Mouse (Mus musculus) intestine, embryonic 15.5 days (tissue): Measurements from ENCODE around the gene Gm7358. TPM values are rescaled to one million over a fixed set of nuclear protein-coding genes. Genes with fewer than 3 reads are reported as not detected.
"Not testable (repeated sequence)": the region's sequence is repeated elsewhere in the genome, so short reads cannot be mapped to it uniquely, and the experiment has no call there.

Experiments
- ATAC-seq: fragments of 200-750 bp; cut with Nextera tagmentation; 2 replicates; pipeline ENCODE4 v1.8.0; 2017; ENCODE audit warnings: moderate TSS enrichment, moderate library complexity
- H3K27ac ChIP-seq: fragments of 300-500 bp; sonication (generic); 2 replicates; pipeline ENCODE4 v1.5.1; 2015; ENCODE audit warnings: mild to moderate bottlenecking, inconsistent platforms
- H3K27me3 ChIP-seq: fragments of 300-500 bp; sonication (generic); replicated peaks from 2 replicates; pipeline ENCODE4 v1.6.1; 2015; ENCODE audit warnings: inconsistent platforms
- H3K36me3 ChIP-seq: fragments of 300-500 bp; sonication (generic); 2 replicates; pipeline ENCODE4 v1.6.1; 2015; ENCODE audit warnings: inconsistent platforms
- H3K4me1 ChIP-seq: fragments of 300-500 bp; sonication (generic); replicated peaks from 2 replicates; pipeline ENCODE4 v1.6.1; 2015; ENCODE audit warnings: inconsistent platforms
- H3K4me2 ChIP-seq: fragments of 300-500 bp; sonication (generic); replicated peaks from 2 replicates; pipeline ENCODE4 v1.6.1; 2015; ENCODE audit warnings: mild to moderate bottlenecking, inconsistent platforms
- H3K4me3 ChIP-seq: fragments of 300-500 bp; sonication (generic); replicated peaks from 2 replicates; pipeline ENCODE4 v1.5.1; 2015; ENCODE audit warnings: inconsistent platforms
- H3K9ac ChIP-seq: fragments of 300-500 bp; sonication (generic); 2 replicates; pipeline ENCODE4 v1.6.1; 2015; ENCODE audit warnings: inconsistent platforms
- H3K9me3 ChIP-seq: fragments of 300-500 bp; sonication (generic); 2 replicates; pipeline ENCODE4 v1.6.1; 2016; ENCODE audit warnings: inconsistent platforms
- WGBS: fragments of 180-500 bp; shearing (Covaris S2); methylation state at CpG from one replicate; pipeline ENCODE4 v1.1.7; 2015; 5-methylcytosine and 5-hydroxymethylcytosine counted together
- polyA plus RNA-seq: library from polyadenylated mRNA; unstranded; fragments of >200 nt; fragmentation: Nextera tagmentation; extraction: Ambion mirVana; gene quantifications from 2 replicates; pipeline ENCODE4 v1.2.1, GENCODE M21; 2015

The Gm7358 gene
- not detected in 2 replicates for polyA plus RNA-seq

DNA sequence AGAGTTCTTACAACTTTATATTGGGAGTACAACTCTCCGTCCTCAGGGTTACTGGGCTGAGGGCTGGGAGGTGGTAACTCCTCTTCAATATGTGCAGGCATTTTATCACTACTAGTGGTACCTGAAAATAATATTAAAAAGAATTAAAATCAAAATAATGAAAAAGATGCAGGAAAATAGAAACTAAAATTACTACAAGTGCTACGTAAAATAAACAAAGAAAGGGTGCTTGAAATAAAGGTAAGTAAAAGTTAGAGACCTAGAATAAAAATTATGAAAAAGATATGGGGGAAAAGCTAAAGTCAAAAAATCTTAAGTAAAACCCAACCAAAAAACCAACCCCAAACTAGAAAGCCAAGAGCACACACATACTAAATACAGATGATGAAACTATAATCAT lies at the start of gene Gm7358:
Gene Gm7358 (minus strand): TSS at position 101 of the 400 bp plus-strand sequence.
- H3K4me1 ChIP-seq, ATAC-seq, H3K4me2 ChIP-seq, H3K27ac ChIP-seq, H3K27me3 ChIP-seq, H3K4me3 ChIP-seq, H3K9me3 ChIP-seq, H3K36me3 ChIP-seq, H3K9ac ChIP-seq: not testable (repeated sequence)
- 100% methylated on average over 1 of the region's 2 CpGs for WGBS

DNA sequence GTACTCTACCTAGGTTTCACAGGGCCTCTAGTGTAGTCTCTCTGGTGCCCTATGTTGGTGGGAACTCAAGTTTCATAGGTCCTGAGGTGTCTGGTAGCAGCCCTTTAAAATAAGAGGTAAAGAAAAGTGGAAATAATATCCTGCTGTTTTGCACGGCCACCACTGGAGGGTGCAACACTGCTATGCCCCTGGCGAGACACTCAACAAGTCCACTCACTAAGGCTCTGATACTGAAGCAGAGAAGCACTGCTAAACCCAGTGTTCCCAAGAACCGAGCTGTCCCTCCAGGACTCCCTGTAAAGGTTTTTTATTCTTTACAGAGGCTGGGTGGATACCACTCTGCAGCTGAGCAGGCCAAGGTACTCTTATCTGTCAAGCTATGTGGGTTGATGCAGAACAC lies 43.7 kb upstream of the Gm7358 start:
- not testable (repeated sequence) for H3K4me3 ChIP-seq, H3K4me2 ChIP-seq, ATAC-seq, H3K27ac ChIP-seq, H3K9me3 ChIP-seq, H3K27me3 ChIP-seq, H3K4me1 ChIP-seq, H3K36me3 ChIP-seq, H3K9ac ChIP-seq
- 20% methylated on average over 3 of the region's 3 CpGs for WGBS

GRCm38 (mm10) chr17:14101446-14101980 lies 42.2 kb upstream of the Gm7358 start:
- ATAC-seq, H3K27me3 ChIP-seq, H3K9me3 ChIP-seq, H3K4me3 ChIP-seq, H3K36me3 ChIP-seq, H3K27ac ChIP-seq, H3K9ac ChIP-seq, H3K4me1 ChIP-seq, H3K4me2 ChIP-seq: not testable (repeated sequence)
- 18% methylated on average over 1 of the region's 1 CpGs for WGBS

DNA sequence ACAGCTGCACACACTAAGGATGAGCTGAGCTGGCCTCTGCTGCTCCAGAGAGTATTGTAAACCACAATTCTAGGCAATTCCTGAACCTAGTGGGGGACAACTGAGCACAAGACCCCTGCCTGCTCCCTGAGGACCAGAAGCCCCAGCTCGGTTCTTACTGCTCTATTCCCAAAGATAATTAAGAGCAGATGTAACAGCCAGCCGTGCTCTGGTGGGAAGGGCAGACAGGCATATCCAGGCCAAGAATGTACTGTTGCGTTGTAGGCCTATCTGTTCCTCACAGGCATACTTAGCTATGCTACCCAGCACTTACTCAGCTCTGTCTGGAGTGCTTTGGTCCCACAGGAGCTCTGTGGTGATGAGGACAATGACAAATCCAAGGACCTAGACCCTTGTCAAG lies 40.6 kb upstream of the Gm7358 start:
- not testable (repeated sequence) for H3K9ac ChIP-seq, H3K9me3 ChIP-seq, ATAC-seq, H3K4me1 ChIP-seq, H3K4me2 ChIP-seq, H3K4me3 ChIP-seq, H3K27me3 ChIP-seq, H3K36me3 ChIP-seq, H3K27ac ChIP-seq
- 60% methylated on average over 3 of the region's 3 CpGs for WGBS

DNA sequence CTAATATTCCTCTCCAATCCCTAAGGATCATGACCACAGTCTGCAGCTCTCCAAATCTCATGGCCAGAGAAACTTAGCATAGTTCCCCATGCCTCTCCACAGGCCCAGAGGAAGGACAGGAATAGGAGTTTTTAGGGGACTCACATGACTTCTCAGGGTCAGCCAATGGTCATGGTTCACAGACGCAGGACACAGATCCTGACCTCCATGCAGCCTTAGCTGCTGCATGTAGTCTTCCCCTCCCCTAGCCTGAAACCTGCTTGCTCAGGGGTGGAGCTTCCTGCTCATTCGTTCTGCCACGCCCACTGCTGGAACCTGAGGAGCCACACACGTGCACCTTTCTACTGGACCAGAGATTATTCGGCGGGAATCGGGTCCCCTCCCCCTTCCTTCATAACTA lies 34.8 kb upstream of the Gm7358 start:
- H3K4me1 ChIP-seq, H3K36me3 ChIP-seq, H3K4me2 ChIP-seq, H3K9ac ChIP-seq, H3K27ac ChIP-seq, H3K27me3 ChIP-seq, H3K4me3 ChIP-seq, H3K9me3 ChIP-seq: not testable (repeated sequence)
- 34% methylated on average over 3 of the region's 7 CpGs for WGBS
- peak; percentile 61; the same call in 1 of the 2 replicates for ATAC-seq

- not testable (repeated sequence) for H3K27me3 ChIP-seq, H3K36me3 ChIP-seq, H3K4me3 ChIP-seq, H3K9me3 ChIP-seq, H3K27ac ChIP-seq, H3K9ac ChIP-seq, H3K4me1 ChIP-seq, H3K4me2 ChIP-seq, ATAC-seq
- WGBS, result 0% methylated on average over 1 of the region's 1 CpGs
These were observed 27.3 kb upstream of the Gm7358 start for GRCm38 (mm10) chr17:14086629-14087028.

DNA sequence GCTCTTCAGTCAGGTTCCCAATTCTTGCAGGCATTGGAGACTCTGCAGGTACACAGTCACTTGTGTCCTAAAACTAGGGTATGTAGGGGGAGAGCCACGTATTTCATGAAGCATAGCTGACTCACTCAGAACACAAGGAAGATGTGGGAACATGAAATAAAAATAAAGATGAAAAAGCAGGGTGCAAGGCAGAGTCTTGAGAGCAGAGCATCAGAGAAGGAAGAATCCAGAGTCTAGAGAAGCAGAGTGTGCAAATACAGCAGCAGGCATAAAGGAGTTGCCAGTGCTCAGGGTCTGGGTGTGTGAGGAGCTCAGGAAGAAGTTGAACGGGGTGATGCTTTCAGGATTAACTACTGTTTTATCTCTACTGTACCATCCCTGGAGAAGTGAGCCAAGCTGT lies 17.5 kb downstream of the Gm7358 start:
- ATAC-seq, H3K27me3 ChIP-seq, H3K4me1 ChIP-seq, H3K4me2 ChIP-seq, H3K4me3 ChIP-seq, H3K36me3 ChIP-seq, H3K9me3 ChIP-seq, H3K9ac ChIP-seq, H3K27ac ChIP-seq: not testable (repeated sequence)
- 61% methylated on average over 1 of the region's 2 CpGs for WGBS

DNA sequence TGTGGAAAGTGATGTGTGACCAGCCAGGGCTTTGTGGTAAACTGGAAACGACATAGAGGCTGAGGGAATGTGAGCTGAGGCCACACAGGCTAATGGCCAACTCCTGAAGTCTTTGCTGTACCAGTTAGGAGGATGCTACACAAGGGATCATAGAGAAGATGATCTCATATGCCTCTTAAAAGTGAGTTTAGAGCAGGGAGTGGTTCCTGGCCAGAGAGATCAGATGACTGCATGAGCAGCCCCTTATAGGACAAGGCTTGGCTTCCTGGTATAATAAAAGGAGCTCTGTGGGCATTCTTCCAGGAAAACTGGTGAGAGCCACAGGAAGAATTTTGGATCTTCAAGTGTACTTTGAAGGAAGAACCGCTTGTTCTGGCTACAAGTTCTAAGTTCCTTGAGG lies 22.3 kb downstream of the Gm7358 start:
- H3K4me3 ChIP-seq, H3K4me1 ChIP-seq, H3K27me3 ChIP-seq, H3K9ac ChIP-seq, H3K9me3 ChIP-seq, H3K4me2 ChIP-seq, H3K36me3 ChIP-seq, H3K27ac ChIP-seq: not testable (repeated sequence)
- peak; percentile 23; the same call in 1 of the 2 replicates for ATAC-seq
- 52% methylated on average over 1 of the region's 2 CpGs for WGBS

DNA sequence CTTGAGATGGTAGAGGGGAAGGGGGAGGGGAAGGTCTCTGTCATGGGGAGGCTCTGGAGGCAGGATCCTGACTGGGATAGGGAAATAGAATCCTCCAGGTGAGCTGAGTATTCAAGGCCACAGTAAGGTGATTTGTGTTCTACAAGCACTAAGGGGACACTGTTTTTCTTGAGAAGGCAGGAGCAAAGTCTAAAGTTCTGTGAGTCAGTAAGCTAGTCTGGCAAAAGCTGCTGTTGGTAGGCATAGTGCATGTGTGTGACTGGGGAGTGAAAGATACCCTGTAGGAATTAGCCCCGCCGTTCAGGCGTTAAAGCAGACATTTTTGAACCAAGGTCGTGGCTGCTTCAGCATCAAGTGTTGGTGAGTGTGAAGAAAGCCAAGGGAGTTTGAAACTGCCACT lies 23.2 kb downstream of the Gm7358 start:
- H3K36me3 ChIP-seq, H3K27ac ChIP-seq, H3K4me1 ChIP-seq, H3K4me2 ChIP-seq, H3K9me3 ChIP-seq, H3K9ac ChIP-seq, H3K4me3 ChIP-seq, H3K27me3 ChIP-seq: not testable (repeated sequence)
- ATAC-seq, result peak; percentile 82
- WGBS, result 86% methylated on average over 4 of the region's 4 CpGs

Other genes starting within 250 kb of the Gm7358 start
- gene Gm7168, start 111.2 kb downstream of the Gm7358 start, polyA plus RNA-seq, result not detected in 2 replicates
- not detected in 2 replicates for gene Gm7356, start 55.8 kb downstream of the Gm7358 start, polyA plus RNA-seq
- gene Dact2, start 144.8 kb upstream of the Gm7358 start, polyA plus RNA-seq, result 5.7 and 6.1 TPM in 2 replicates
- gene Smoc2, start 220.0 kb upstream of the Gm7358 start, polyA plus RNA-seq, result 122 and 132 TPM in 2 replicates